Mouse (Mus musculus) MEL-GATA-1-ER (cell line): ENCODE measurements around the gene Hist1h3i.
"Not testable (repeated sequence)": the region's sequence is repeated elsewhere in the genome, so short reads cannot be mapped to it uniquely, and the experiment has no call there.

Experiments used
- DNase-seq: peaks from one replicate; pipeline ENCODE4 v3.0.0-alpha.2; 2012; ENCODE audit warnings: low read depth; ENCODE audit errors: extremely low read depth

Gene Hist1h3i

DNA sequence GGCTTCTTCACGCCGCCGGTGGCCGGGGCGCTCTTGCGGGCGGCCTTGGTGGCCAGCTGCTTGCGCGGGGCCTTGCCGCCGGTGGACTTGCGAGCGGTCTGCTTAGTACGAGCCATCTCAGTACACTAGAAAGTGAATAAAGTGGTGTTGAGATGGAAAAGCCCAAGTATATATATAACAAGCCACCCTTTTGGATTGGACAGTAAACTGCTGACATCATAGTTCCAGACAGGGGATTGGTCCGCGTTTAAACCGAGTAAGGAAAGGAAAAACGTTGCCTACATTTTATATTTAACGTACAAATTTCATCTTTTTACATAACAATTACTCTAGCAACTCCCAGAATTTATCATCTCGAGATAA is at the start of gene Hist1h3i:
TSS of gene Hist1h3i (minus strand) at position 116 of the 363 bp plus-strand sequence.
- DNase-seq, result peak; percentile 93

DNA sequence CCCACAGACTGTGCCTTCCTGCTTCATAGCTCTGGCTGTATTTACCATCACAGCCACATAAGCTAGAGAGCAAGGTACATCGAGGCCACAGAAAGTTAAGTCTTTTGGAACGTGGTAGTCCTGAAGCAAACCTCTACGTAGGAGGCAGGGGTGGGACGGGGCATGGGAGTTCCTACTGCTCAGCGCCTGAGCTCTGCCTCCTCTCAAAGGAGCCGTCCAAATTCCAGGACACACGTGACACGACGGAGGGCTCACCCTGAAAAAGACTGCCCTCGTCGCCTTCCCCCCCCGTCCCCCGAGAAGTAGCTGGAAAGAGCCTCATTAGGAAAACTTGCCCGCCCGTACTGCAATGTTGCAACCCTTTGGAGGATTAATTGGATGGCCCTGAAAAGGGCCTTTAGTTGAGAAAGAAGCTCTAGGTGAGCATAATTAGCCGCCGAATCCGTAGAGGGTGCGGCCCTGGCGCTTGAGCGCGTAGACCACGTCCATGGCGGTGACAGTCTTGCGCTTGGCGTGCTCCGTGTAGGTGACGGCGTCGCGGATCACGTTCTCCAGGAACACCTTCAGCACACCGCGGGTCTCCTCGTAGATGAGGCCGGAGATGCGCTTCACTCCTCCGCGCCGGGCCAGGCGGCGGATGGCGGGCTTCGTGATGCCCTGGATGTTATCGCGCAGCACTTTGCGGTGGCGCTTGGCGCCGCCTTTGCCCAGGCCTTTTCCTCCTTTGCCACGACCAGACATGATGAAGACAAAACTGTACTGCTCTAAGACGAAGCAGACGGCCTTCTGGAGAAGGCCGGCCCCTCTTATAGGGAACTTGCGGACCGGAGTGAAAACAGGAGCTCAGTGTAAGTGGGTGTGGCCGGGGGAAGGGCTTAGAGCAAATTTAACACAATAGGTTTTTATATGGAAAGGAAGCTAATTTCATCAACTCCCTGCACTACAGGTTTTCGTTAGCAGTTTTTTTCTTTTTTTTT is 48.5 kb upstream of the Hist1h3i start, which contains the start of gene Hist1h4n:
TSS of gene Hist1h4n (minus strand) at position 779 of the 977 bp plus-strand sequence.
- DNase-seq, result not testable (repeated sequence)

DNA sequence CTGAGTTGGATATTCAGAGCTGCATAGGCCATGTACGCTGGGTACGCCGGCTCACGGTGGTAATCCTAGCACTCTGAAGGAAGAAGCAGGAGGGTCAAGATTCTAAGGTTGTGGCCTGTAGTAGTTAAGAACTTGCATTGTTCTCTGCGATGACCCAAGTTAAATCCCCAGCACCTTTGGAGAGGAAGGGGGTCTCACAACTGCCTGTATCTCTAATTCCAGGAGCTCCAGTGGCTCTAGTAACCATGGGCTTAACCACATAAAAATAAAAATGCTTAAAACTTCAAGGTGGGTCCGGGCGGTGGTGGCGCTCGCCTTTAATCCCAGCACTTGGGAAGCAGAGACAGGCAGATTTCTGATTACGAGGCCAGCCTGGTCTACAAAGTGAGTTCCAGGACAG is 47.2 kb upstream of the Hist1h3i start:
- no peak for DNase-seq

- DNase-seq, result no peak
These were observed 45.3 kb upstream of the Hist1h3i start for GRCm38 (mm10) chr13:21828511-21828910.

GRCm38 (mm10) chr13:21820082-21820890 is 37.1 kb upstream of the Hist1h3i start:
- DNase-seq, result not testable (repeated sequence)

GRCm38 (mm10) chr13:21812092-21812491 is 28.9 kb upstream of the Hist1h3i start:
- DNase-seq, result not testable (repeated sequence)

GRCm38 (mm10) chr13:21811539-21811938 is 28.4 kb upstream of the Hist1h3i start, which contains the start of gene Hist1h4m:
Gene Hist1h4m, plus strand, starts transcription at chr13:21811746.
- not testable (repeated sequence) for DNase-seq

- DNase-seq, result not testable (repeated sequence)
These were observed 27.9 kb upstream of the Hist1h3i start for GRCm38 (mm10) chr13:21811074-21811473.

DNA sequence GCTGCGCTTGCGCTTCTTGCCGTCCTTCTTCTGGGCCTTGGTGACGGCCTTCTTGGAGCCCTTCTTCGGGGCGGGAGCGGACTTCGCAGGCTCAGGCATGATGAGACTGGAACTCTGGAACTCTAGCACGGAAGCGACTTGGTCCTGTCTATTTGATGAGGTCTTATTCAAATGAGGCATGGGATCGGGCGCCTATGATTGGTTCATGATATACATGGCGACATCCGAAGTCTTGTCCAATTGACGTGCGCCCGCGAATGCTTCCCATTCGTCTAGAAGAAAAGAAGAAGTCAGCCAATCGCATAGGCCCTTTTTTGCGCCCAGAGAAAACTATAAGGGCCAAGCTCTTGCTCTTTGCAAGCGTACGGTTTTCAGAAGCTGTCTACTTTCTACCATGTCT is 26.9 kb upstream of the Hist1h3i start, which contains the start of the genes Hist1h2bq and Hist1h2ao:
TSS of gene Hist1h2bq (minus strand) at position 125 of the 400 bp plus-strand sequence.
TSS of gene Hist1h2ao (plus strand) at position 393 of the 400 bp plus-strand sequence.
- not testable (repeated sequence) for DNase-seq

DNA sequence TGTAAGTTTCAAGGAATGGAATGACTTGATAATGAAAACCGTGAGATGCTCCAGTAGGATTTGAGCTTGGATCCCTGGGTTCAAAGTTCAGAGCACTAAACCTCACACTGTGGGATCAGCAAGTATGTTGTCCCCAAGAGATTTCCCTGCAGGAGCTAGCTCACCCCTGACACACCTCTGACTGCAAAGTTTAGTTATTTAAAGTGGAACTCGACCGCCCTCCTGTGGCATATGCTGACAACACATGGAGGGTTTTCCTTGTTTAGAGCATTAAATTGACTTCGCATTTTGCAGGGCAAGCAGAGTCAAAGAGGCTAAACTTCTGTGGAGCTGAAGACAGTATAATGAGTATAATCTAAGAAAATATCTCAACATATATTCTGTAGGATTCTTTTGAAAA is 19.9 kb upstream of the Hist1h3i start:
- not testable (repeated sequence) for DNase-seq

- not testable (repeated sequence) for DNase-seq
These were observed 14.0 kb upstream of the Hist1h3i start for GRCm38 (mm10) chr13:21797163-21797562.

GRCm38 (mm10) chr13:21795584-21795983 is 12.4 kb upstream of the Hist1h3i start:
- DNase-seq, result no peak

- DNase-seq, result no peak
These were observed 7.6 kb upstream of the Hist1h3i start for GRCm38 (mm10) chr13:21790601-21791283.

DNA sequence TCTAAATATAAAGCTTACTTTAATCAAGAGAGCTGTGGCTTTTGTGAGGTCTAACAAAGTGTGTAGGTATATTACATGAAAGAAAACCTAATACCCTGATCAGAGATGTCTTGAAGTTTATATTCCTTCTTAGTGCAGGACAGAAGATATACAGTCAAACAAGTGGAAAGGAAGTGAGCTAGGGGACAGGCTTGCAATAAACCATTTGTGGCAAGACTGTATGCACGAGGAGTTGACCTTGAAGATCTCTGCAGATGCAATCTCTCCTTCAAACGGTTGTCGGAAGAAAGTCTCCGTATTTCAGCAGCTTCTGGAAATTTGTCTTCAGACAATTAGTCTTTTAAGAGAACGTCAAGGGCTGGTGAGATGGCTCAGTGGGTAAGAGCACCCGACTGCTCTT is 6.8 kb upstream of the Hist1h3i start:
- no peak for DNase-seq

DNA sequence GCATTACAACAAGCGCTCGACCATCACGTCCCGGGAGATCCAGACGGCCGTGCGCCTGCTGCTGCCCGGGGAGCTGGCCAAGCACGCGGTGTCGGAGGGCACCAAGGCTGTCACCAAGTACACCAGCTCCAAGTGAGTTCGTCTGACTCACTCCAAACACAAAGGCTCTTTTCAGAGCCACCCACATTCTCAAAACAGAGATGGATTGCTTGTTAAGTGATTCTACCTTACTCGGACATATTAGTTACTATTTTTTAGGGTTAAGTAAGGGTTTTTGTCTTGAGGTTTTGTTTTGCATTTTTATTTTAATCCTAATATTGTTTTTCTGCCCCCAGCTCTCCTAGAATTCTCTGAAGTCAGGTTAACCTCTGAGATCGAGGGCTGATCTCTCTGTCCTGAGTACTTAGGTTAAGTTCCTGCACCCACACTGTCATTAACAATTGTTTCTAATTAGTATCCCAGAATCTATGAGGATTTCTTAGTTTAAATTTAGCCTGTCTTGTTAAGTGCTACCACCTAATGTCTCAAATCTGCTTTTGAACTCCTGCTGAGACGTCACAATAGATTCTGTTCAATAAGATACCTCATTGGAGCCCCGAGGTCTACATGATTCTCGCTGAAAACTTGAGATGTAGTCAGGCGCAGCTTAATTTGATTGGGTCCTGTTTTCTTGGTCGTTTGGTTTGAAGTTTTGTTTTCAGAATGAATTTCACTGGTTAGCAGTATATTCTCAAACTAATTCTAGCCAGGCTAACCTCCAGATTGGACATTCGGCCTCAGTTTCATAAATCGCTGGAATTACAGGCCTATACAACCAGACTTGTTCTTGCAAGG is 4.8 kb upstream of the Hist1h3i start:
- peak; percentile 70 for DNase-seq

DNA sequence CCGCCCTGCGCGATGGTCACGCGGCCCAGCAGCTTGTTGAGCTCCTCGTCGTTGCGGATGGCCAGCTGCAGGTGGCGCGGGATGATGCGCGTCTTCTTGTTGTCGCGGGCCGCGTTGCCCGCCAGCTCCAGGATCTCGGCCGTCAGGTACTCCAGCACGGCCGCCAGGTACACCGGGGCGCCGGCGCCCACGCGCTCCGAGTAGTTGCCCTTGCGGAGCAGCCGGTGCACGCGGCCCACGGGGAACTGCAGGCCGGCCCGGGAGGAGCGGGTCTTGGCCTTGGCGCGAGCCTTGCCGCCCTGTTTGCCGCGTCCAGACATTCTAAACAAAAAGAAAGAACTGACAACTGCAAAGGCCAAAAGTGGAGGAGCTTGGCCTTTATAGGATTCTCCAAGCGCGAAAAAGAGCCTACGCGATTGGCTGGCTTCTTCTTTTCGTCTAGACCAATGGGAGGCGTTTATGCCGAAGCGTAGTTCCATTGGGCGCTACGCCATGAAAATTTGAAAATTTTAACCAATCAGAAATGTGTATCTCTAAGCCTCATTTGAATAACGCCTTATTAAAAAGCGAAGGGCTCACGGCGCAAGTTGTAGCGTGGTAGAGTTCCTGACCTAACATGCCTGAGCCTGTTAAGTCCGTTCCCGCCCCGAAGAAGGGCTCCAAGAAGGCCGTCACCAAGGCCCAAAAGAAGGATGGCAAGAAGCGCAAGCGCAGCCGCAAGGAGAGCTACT is 3.9 kb upstream of the Hist1h3i start, which contains the start of the genes Hist1h2an and Hist1h2bp:
TSS of gene Hist1h2an (minus strand) at position 320 of the 731 bp plus-strand sequence.
TSS of gene Hist1h2bp (plus strand) at position 563 of the 731 bp plus-strand sequence.
- DNase-seq, result peak; percentile 96

DNA sequence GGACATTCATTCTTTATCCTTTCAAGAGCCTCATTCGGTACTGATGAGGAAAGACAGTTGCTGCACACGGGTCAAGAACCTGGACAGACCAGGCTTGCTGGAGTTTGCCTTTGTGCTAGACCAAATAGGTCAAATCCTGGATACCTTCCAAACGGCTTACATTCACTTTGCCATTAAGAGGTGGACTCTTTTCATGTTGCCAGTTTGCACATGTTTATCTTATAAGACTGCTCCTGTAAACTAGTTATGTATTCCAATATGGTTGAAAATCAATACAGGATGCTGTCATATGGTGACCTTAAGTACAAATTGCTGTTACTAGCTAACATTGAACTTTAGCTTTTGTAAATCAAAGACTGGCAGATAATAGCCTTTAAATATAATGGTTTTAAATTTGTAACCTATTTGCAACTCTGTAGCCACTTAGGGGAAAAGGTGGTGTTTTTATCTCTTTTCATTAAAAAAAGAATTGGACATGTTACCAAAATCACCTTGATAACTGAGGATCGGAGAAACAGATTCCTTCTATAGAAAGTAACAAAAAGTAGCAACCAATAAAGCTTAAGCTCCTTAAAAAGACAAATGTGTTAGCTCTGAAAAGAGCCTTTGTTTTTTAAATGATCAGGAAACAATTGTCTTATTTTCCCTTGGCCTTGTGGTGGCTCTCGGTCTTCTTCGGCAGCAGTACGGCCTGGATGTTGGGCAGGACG is 3.2 kb upstream of the Hist1h3i start:
- peak; percentile 73 for DNase-seq

DNA sequence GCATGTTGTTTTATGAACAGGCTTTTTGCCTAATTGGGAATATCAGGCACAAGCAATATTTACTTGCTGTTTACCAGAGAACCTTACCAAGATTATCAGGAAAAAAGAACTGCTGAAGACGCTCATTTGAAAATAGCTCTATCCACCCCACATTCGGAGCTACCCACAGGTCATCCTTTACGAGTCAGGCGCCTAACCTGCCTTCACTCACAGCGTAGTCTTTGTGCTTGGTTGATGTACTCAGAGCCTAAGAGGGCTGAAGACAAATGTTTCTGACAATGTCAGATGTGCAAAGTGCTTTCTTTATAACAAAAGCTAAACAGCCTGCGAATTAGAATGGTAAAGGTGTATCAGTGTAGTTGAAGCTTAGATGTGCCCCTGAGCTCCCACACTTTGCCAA is 1.1 kb upstream of the Hist1h3i start:
- peak; percentile 26 for DNase-seq
